Mouse (Mus musculus): ENCODE measurements around the gene Impdh1. TPM values are rescaled to one million over a fixed set of nuclear protein-coding genes. Genes with fewer than 3 reads are reported as not detected.

Gene Impdh1
- total RNA-seq, 2 experiments from 2014 or later = 22.7 to 23.0 TPM

DNA sequence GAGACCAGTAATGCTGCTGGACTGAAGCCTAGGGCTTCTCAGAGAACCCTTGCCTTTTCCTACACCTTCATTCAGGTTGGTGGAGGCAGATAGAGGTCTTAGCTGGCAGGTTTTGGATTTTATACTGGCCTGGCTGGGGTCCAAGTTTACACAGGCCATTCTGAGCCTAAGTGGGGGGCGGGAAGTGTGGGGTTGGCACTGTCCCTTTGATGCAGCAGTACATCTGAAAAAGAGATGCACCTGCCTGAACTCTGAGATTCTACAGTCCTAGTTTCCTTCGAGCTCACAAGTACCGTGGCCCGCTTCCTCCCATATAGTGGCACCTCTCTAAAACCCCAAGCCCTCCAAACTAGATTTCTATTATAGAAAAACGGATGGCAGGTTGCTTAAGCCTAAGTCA, 1.4 kb downstream of the Impdh1 start:
- no peak for DNase-seq (ENCODE audit: low spot score)
- intact Hi-C loops (cut with DNase I) = no loop called here

DNA sequence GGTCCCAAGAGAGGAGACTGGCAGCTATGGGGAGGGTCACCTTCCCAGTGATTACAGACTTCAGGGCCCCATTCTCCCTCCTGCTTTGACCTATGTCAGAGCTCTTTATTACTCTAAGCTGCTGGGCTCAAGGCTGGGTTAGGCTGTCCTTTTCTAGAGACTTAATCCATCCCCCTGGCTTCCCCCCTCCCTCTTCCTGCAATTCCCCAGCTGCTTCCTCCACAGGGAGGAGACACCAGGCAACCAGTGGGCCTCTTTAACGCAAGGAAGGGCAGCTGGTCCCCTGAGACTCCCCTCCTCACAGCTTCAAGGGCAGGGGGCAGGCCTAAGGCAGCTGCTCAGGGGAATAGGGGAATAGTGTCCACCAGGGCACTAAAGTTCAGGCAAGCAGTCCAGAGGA, 1.9 kb downstream of the Impdh1 start:
- intact Hi-C loops (cut with DNase I) = no loop called here
- no peak for DNase-seq (ENCODE audit: low spot score)

DNA sequence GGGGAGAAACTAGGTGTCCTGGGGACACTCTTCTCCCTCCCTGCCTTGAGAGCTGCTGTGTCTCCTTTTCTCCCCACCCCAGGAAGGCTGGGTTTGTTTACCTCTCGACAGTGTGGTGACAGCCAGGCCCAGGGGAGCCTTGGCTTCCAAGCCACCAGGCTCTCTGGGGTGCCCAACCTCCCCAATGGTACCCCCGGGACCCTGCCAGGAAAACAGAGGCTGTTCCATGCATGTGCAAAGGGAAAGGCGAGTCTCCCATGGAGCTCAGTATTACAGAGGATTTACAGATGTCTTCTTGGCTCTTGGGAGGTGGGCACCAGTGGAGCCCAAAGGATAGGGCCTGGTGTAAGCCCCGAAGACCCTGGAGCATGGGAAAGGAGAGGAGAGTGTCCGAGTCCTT, 2.7 kb downstream of the Impdh1 start:
- DNase-seq (ENCODE audit: low spot score) = no peak
- intact Hi-C loops (cut with DNase I) = no loop called here

DNA sequence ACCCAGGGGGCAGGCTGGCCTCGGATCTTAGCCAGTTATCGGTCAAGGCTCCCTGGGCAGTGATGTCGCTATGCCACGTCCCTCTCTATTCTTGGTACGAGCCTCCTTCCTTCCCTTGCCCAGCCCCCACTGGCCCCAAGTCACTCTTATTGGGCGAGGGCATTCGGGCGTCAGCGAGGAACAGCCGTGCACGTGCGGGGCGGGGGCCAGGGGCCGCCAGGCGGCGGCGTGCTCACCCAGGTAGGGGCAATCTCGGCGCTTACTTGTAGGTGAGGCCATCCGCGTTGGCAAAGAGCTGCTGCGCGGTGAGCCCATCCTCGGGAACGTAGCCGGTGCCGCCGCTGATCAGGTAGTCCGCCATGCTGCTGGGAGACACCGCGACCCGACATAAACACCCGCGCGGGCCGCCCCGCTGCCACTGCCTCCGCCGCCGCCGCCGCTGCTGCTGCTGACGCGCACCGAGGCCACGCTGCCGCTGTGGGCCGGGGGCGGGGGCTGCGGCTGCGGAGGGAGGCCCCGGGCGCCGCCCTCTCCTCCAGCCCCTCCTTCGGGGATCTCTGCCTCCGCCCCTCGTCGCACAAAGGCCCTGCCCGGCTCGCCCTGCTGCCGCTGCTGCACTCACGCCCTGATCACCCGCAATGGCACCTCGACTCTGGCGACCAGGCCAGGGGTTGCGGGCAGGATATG, 4.2 kb downstream of the Impdh1 start:
- intact Hi-C loops (cut with DNase I) = no loop called here
- DNase-seq (ENCODE audit: low spot score) = peak; percentile 74

DNA sequence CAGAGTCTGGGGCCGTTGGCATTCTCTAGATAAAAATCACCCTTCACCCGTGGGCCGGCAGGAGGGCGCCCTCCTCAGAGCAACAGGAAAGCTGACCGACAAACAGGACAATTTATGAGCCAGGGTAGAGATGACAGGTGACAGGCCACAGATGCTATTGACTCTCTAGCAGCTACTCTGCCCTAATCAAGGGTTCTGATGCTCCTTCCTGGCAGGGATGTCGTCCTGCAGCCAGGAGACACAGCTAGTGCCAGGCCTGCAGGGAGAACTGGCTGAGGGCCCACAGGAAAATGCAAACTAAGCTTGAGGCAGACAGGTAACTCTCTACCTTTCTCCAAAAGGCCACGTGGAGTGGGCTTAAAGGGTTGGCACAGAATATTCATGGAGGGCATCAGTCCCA, 5.0 kb downstream of the Impdh1 start:
- no peak for DNase-seq (ENCODE audit: low spot score)
- intact Hi-C loops (cut with DNase I) = no loop called here

DNA sequence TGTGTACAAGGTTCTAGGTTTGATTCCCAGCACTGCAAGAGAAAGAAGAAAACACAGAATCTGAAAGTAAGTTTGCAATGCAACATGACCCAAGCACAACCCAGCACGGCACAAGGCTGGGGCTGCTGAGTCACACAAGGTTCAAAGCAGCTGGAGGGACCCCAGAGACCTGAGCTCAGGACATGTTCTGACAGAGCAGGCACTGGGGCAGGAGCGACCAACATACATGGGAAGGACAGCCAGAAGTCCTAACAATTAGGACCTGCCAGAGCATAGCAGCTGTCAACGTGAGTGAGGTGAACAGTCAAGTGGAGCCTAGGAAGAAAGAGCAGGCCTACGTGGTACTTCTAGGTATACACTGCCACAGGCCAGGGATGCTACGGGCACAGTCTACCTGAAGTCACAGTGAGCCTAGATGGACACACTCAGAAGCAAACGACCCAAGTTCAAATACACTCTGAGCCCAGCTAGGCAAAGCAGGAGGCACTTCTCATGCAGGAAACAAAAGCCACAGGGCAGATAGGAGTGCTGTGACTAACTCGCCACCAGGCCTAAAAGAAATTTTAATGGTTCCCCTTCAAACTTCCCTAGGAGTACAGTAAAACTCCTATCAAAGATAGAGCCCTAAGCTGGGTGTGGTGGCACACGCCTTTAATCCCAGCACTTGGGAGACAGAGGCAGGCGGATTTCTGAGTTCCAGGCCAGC, 5.8 kb downstream of the Impdh1 start:
- DNase-seq (ENCODE audit: low spot score) = no peak
- intact Hi-C loops (cut with DNase I) = no loop called here

DNA sequence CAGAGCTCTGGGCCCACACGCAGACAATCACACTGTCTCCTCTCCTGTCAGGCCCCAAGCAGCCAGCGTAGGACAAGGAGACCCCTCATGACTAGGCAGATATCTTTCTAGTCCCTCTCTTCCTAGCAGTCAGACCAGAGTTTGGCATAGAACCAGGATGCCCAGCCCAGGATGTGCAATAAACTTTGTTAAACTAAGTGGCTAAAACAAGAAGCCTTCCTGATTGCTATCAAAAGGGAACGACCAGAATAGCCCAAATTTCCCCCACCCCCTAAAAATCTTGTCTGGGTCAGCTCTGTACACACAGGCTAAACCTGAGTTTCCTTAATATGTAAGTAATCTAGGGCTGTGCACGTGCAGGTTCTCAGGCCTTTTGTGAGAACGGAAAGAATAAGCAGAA, 8.0 kb downstream of the Impdh1 start:
- no peak for DNase-seq (ENCODE audit: low spot score)

DNA sequence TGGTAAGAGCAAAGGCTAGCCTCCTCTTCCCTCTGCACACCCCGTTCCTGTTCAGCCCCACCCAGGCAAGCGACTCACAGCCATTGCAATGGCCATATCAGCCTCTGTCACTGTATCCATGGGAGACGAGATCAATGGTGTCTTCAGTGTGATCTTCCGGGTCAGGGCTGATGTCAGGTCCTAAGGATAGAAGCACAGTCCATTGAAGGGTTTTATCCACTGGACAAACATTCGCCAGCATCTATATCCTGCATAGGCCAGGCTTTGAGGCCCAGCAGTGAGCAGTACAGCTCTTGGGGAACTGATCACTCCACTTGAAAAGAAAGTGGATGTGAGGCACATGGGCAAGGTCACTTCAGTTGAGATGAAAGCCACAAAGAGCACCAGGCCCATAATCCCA, 9.1 kb downstream of the Impdh1 start:
- DNase-seq (ENCODE audit: low spot score) = no peak
- intact Hi-C loops (cut with DNase I) = no loop called here

More for the DNA sequence above, 8.0 kb downstream of the Impdh1 start:
- intact Hi-C loops (cut with DNase I) = no loop called here

DNA sequence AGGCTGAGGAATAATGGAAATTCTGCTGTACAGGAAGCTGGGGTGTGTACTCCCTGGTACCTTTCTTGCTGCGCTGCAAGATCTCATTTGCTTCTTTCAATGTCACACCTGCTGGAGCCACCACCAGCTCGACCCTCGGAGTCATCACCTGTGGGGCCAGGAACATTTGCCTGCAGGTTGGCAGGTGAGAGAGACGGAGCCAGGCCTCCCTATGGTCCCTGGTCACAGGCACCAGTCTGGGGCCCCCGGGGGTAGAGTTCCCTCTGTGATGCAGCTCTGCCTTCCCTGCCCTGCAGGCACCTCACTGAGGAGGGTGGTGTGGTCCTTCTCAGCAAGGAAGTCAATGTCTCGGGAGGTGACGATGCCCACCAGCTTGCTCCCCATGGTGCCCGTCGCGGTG, 10.2 kb downstream of the Impdh1 start:
- intact Hi-C loops (cut with DNase I) = no loop called here
- DNase-seq (ENCODE audit: low spot score) = no peak

DNA sequence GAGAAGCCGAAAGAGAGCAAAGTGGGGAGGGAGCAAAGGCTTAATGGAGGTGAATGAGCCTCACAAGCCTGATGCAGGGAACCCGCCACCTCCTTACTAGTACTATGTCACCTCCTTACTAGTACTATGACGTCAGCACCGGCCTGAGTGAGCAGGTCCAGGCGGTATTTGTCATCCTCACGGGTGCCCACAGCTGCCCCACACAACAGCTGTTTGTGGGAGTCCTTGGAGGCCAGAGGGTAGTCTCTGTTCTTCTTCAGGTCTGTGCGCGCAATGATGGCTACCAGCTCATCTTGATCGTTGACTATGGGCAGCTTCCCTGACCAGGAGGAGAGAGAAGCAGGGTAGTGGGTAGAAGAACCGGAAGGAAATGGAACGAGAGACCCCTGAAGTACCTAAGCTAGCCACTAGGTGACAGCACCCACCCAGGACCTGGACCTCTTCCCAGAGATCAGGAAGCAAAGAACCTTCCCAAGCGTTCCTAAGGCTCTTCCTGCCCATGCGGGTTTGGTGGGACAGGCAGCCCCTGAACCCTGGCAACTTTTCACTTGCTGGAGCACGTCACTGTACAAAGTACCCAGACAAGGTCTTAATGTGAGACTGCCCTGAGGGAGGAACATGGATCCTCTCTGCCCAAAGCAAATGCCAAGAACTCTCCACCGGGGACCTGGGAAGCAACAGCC, 11.1 kb downstream of the Impdh1 start:
- intact Hi-C loops (cut with DNase I) = loop anchor here (1.0 kb wide), 2 partner anchors 35 to 74 kb away; partner anchors contain the start of gene Fam71f2
- no peak for DNase-seq (ENCODE audit: low spot score)

DNA sequence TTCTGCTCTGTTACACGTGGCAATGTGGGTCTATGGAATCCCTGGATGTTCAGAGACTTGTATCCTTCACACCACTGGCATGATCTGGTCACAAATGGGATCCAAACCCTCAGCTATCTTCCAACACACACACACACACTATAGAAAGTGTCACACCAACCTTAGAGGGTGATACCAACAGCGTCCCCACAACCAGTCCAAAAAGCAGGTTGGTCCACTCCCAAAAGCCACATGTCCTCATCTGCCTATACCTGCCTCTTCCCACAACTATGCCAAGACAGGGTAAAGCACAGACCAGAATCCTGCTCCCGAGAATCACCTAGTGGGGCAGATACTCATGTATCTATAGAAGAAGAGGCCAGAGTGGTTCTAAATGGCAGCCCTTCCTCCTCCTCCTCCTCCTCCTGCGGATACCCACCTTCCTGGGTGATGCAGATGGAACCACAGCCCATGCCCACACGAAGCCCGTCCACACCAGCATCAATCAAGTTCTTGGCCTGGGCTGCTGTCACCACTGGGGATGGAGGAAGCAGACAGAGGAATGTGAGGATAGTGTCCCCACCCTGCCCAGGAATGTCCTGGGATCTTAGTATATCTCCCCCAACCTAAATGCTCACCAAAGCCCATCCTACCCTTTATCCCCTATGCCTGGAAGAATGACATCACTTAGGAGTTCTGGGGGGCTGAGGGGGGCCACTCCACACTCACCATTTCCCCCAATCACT, 12.1 kb downstream of the Impdh1 start:
- DNase-seq (ENCODE audit: low spot score) = no peak
- intact Hi-C loops (cut with DNase I) = no loop called here

DNA sequence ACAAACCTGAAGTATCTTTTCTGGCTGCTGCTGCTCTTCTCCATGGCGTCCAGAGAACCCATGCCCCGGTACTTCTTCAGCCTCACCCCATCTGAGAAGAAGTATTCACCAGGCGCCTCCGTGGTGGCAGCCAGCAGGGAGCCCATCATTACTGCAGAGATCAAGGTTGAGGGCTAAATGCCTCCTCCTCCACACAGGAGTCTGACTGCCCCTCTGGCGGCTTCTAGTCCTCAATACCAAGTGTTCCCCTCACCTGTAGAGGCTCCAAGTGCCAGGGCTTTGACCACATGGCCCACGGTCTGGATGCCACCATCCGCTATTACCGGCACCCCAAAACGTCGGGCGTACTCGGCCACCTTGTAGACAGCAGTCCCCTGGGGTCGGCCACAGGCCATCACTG, 13.1 kb downstream of the Impdh1 start:
- no peak for DNase-seq (ENCODE audit: low spot score)
- intact Hi-C loops (cut with DNase I) = no loop called here

DNA sequence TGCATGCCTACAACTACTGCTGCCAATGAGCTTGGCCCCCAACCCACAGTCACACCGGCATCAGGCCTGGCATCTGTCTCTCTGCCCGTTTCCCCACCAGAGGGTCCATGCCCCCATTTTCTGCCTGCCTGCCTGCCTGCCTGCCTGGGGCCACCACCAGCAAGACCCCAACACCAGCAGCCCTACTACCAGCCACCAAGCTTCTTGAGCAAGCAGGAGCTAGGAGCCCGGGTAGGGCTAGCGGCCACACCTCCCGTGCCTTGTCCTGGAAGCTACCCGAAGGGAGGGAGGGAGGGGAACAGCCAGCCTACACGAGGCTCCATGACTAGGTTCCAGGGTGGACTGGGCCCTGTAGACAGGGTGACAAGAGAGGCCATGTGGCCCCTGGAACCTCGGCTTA, 14.2 kb downstream of the Impdh1 start:
- no peak for DNase-seq (ENCODE audit: low spot score)
- intact Hi-C loops (cut with DNase I) = no loop called here

DNA sequence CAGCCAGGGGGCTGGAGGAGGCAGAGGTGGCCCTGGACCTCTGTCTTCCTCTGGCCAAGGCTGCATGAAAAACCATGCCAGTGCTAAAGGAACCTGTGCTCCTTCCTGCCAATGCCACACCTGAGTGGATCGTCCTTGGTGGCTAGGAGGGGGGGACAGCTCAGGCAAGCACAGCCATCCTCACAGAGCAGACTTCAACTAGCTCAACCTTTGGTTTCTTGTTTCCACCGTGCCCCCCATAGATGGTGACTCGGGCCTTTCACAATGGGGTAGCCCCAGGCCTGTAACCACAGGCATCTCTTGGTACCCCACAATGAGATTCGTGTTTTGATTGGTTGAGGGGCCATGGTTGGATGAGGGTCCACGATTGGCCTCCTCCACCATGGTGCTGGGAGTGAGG, 14.8 kb downstream of the Impdh1 start:
- intact Hi-C loops (cut with DNase I) = no loop called here
- no peak for DNase-seq (ENCODE audit: low spot score)

DNA sequence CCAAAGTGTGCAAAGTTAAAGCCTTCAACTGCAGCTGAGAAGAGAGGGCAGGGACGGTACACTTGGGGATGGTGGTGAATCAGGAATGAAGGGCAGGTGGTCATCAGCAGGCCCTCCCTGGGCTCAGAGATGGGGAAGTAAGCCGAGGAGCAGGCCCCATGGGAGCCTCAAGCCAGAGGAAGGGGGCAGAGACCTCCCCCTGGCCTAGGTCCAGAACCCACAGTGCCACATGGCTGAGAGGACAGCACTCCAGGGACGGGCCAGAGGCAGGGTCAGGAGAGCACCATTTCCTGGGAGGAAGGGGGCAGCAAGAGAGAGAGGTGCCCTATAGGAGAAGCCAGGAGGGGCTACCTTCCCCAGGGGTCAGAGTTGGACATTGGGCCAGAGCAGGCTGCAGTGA, 15.7 kb downstream of the Impdh1 start:
- intact Hi-C loops (cut with DNase I) = no loop called here
- DNase-seq (ENCODE audit: low spot score) = no peak

DNA sequence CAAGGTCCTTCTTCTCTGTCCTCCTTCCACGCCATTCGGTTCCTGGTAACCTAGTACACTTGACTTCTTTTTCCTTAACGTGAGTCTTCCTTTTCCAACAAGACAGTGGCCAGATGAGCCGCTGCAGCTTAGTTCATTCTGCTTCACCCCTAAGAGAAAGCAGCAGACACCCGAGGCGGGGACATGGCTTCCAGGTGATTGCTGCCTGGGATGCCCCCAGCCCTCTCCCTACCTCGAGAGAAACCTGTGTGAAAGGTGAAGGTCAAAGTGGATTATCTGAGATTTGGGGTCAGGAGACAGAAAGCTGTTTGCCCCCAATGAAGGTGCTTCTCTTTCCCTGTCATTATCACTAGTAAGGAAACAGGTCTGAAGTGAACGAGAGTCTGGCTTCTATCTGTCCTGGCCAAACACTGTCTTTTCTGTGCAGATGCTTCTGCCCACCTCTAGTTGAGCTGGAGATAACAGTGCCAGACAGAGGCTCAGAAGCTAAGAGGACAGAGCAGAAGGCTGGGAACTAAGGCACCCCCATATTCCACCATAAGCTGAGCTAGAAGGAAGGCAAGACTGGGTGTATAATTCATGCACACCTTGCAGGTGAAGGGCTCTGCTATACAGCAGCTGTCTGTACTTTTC, 16.8 kb downstream of the Impdh1 start:
- intact Hi-C loops (cut with DNase I) = loop anchor here (1.0 kb wide), 2 partner anchors 28 to 33 kb away; no protein-coding TSS in a partner anchor
- no peak for DNase-seq (ENCODE audit: low spot score)

DNA sequence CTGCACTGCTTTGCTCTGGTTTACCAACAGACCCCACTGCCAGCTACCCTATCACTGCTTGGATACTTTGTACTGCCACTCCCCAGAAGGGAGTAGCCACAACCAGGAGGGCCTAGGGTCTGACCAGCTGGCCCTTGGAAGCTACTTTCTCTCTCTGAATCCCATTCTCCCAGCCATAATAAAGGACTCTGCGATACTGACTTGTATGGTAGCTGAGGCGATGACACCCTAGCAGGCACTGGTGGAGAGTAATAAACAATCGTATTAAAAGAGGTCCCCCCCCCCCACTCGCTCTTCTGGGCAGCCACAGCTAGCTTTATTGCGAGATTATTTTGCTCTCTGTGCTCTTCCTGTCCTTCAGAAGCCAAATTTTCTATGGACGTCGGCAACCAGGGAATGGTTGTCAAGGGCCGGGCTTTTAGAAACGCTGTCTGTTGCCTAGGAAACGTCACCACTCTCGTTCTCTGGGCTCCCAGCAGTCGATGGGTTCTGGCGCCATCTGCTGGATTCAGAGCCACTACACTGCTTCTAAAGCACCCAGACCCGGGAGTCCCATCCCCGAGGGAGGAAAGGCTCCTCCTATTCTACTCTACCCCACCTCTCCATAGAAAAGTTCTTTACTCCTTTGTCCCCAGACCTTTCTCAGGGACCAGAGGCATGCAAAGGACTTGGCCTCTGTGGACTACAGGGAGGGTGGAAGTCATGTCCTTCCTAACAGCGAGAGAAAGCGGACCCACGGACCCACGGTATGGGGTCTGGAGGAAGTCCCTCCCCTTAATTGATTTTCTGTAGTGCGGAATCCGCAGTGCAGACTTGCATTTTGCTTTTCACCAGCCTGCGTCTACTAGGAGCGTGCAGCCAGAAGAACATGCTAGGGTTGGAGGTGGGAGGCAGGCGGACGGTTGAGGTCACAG, 17.6 kb downstream of the Impdh1 start:
- peak; percentile 80 for DNase-seq (ENCODE audit: low spot score)
- intact Hi-C loops (cut with DNase I) = loop anchor here (1.0 kb wide), 2 partner anchors 27 to 32 kb away; no protein-coding TSS in a partner anchor

DNA sequence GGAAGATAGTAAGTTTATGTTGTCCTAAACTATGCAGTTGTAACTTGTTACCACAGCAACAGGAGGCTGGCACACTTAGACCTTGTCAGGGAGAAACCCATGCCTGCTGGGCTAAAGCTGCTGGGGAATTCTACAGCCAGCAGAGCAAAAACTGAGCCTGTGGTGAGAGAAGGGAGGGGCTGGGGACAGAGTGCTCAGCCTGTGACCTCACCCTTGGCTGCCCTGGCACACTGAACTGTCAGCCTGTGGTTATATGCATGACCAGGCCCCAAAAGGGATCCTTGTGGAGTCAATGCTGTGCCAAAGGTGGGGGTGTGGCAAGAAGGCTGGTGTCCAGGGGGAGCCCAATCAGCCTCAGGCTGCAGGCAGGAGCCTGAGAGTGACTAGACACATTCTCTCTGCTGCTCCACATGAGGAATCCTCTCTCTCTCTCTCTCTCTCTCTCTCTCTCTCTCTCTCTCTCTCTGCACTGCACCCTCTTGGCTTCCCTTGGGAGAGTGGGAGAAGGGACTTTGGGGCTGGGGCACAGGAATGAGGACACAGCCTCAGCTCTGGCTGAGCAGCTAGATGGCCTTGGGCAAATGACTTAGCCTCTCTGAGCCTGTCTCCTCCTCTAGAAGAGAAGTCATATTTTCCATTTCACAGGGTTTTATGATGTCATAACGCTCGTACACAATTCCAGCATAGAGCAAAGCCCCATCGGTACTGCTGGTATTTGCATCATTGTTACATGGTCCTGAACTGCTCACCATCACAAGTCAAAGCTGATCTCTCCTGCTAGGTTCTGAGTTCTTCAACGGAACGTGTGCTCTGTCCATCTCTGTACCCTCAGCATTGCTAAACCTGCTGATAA, 20.1 kb downstream of the Impdh1 start:
- intact Hi-C loops (cut with DNase I) = no loop called here
- DNase-seq (ENCODE audit: low spot score) = peak; percentile 53
